In the genomic region with DNA sequence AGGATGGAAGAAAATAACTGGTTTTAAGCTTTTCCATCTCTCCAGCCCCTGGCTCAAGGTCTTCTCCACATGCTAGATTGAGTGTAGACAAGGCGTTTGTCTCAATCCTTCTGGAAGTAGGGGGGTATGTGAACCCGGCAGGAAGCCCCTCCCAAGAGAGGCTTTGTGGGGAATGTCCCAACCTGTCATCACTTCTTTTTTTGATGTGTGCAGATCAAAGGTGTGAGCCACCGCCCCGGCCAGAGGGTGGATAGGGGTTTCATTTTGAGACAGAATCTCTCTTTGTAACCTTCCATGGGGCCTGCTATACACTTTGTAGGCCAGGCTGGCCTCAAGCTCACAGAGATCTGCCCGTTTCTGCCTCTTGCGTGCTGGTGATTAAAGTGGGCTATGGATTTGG, we compare ENCODE assay signal across 9 mouse cellular contexts. TPM values are rescaled to one million over a fixed set of nuclear protein-coding genes. Genes with fewer than 3 reads are reported as not detected.
A peak's percentile ranks its signal among the peaks of the same experiment; 100 is the strongest.
DNase-seq lines count a peak whose midpoint lies in the region; ATAC-seq and TF ChIP-seq lines count a peak whose summit lies in the region.
"Had no signal": no experiment of that assay in that cellular context is flagged by ENCODE, and none has a peak within 500 bp of the region (broad histone marks: within the 10 kb centered on the region; RNA-seq: fewer than 3 reads in every experiment).

No protein-coding gene starts in this region.

- no peak overlapping the region for H3K4me3 ChIP-seq in spleen, adult 2 months (ENCODE audit: extremely low read depth, insufficient read depth, insufficient read length)
- H3K4me3 ChIP-seq in liver, embryonic 15.5 days (replicated peaks): no peak overlapping the region

- no peaks in the 10 kb centered on the region for H3K27me3 ChIP-seq in spleen, adult 2 months (ENCODE audit: control insufficient read depth, insufficient read depth, low read length)
- H3K27me3 ChIP-seq in liver, embryonic 15.5 days: no peaks in the 10 kb centered on the region

- DNase-seq in heart, adult 11 months: peak; percentile 91
- no peak for DNase-seq in heart, adult 18-20 months
- no peak for DNase-seq in spleen, adult 2 months (ENCODE audit: low read depth in 1 of 2, low spot score in 2 of 2)
- DNase-seq in spleen, postnatal 4 days (ENCODE audit: low spot score in 2 of 2): no peak
- no peak for DNase-seq in adipocyte (ENCODE audit: low spot score)
- no peak for DNase-seq in right cerebral cortex, adult 18-20 months
- DNase-seq in left cerebral cortex, postnatal 36 days (ENCODE audit: low spot score in 2 of 2): no peak
- DNase-seq: left cerebral cortex, postnatal 4 days had no signal

- H3K36me3 ChIP-seq in spleen, adult 2 months (ENCODE audit: control insufficient read depth, insufficient read depth, low read length): no peaks in the 10 kb centered on the region
- H3K36me3 ChIP-seq in liver, embryonic 15.5 days (replicated peaks): 0 out of 2 replicates have a peak, but pooled peaks cover 6% of the 10 kb centered on the region

- intact Hi-C loops in left cerebral cortex, postnatal 36 days (cut with DNase I): no loop called here

- H3K4me1 ChIP-seq in spleen, adult 2 months (ENCODE audit: control insufficient read depth, insufficient read depth, insufficient read length): peaks cover 39% of the 10 kb centered on the region; the same call in 1 of the 2 replicates
- H3K4me1 ChIP-seq in liver, embryonic 15.5 days (replicated peaks): peaks cover 92% of the 10 kb centered on the region

- ATAC-seq in liver, embryonic 15.5 days (ENCODE audit: insufficient read depth): no peak

- TF ChIP-seq POLR2A in spleen, adult 2 months (IDR thresholded peaks at IDR 0.05; ENCODE audit: low read depth, low read length): no peak

- H3K27ac ChIP-seq in spleen, adult 2 months (ENCODE audit: insufficient read depth, low read length): peak overlapping the region; percentile 18
- peak overlapping the region; percentile 93 for H3K27ac ChIP-seq in liver, embryonic 15.5 days (replicated peaks)

- 0 out of 2 replicates have a peak overlapping the region, but pooled peaks have one; percentile 89 for H3K4me2 ChIP-seq in liver, embryonic 15.5 days

- TF ChIP-seq CTCF in spleen, adult 2 months (IDR thresholded peaks at IDR 0.05; ENCODE audit: extremely low read depth, insufficient read depth, insufficient read length, insufficient replicate concordance): no peak

- H3K9ac ChIP-seq in liver, embryonic 15.5 days: no peak overlapping the region

- 47% methylated on average over 6 of the region's 6 CpGs for WGBS in spleen, adult 2 months
- 45% methylated on average over 6 of the region's 6 CpGs for WGBS in liver, embryonic 15.5 days (ENCODE audit: insufficient replicate concordance)

- H3K9me3 ChIP-seq in liver, embryonic 15.5 days (replicated peaks): no peaks in the 10 kb centered on the region

RNA-seq across cellular contexts. Expression of a gene that starts 4.7 kb away (rescaled TPM):
- total RNA-seq in heart, adult 18-20 months (2021): 10 to 100 TPM; 83.5 to 86.2 TPM
- polyA plus RNA-seq in spleen, adult 2 months (2012; rRNA removed): 35.1 and 46.5 TPM in 2 replicates
- 8.3 and 9.6 TPM in 2 replicates for polyA plus RNA-seq in liver, embryonic 15.5 days (2015; fragmentation: Nextera tagmentation; extraction: Ambion mirVana)
- 100 to 1,000 TPM; 257 to 259 TPM for total RNA-seq in left cerebral cortex, postnatal 36 days (2021)
